8 mouse cellular contexts compared by ENCODE assay signal in genomic region chr12:113132567-113132966, GRCm38 (mm10). TPM values are rescaled to one million over a fixed set of nuclear protein-coding genes. Genes with fewer than 3 reads are reported as not detected.
DNase-seq lines count a peak whose midpoint lies in the region; ATAC-seq and TF ChIP-seq lines count a peak whose summit lies in the region.

No protein-coding gene starts in this region.

- H3K4me3 ChIP-seq in layer of hippocampus, adult 2 months = no peak overlapping the region

- intact Hi-C loops in heart, postnatal 36 days (cut with DNase I) = no loop called here

- no peak for DNase-seq in layer of hippocampus, adult 2 months (ENCODE audit: low spot score in 2 of 2)
- DNase-seq in layer of hippocampus, adult 11-12 months (ENCODE audit: low spot score) = no peak
- peak; percentile 72 to 80 for DNase-seq in heart, postnatal 36 days
- DNase-seq in lung, postnatal 14 days = peak; percentile 92
- DNase-seq in frontal cortex, postnatal 25 days (ENCODE audit: low spot score in 2 of 2) = no peak
- no peak for DNase-seq in thymus, postnatal 14 days
- no peak for DNase-seq in natural killer cell, adult 2 months (ENCODE audit: low spot score in 2 of 2)

- TF ChIP-seq CTCF in layer of hippocampus, adult 2 months (conservative IDR thresholded peaks at IDR 0.05) = no peak

- 0 out of 2 replicates have a peak, but pooled peaks have one; percentile 49 for ATAC-seq in erythroblast, adult 5-6 weeks (replicated peaks; ENCODE audit: low FRiP score, poor library complexity, severe bottlenecking)

- peak overlapping the region; percentile 69 for H3K27ac ChIP-seq in layer of hippocampus, adult 2 months

RNA-seq across cellular contexts. Expression of gene Crip2, which starts 7.5 kb away (rescaled TPM):
- total RNA-seq in layer of hippocampus, adult 2 months (2021) = 10 to 100 TPM; 90.3 to 99.5 TPM
- 6.9 and 9.0 TPM in 2 replicates for total RNA-seq in erythroblast, adult 5-6 weeks (2015; ENCODE audit: low replicate concordance)
- total RNA-seq in erythroblast, adult 5-6 weeks (2017; ENCODE audit: low replicate concordance) = 3.6 and 3.9 TPM in 2 replicates
- total RNA-seq in heart, postnatal 36 days (2021) = 1,000 to 10,000 TPM; 1,482 to 1,552 TPM

RNA-seq across cellular contexts. Expression of gene Crip1, which starts 13.5 kb away (rescaled TPM):
- 10 to 100 TPM; 11.9 to 12.9 TPM for total RNA-seq in layer of hippocampus, adult 2 months (2021)
- 111 and 139 TPM in 2 replicates for total RNA-seq in erythroblast, adult 5-6 weeks (2015; ENCODE audit: low replicate concordance)
- 75.3 and 179 TPM in 2 replicates for total RNA-seq in erythroblast, adult 5-6 weeks (2017; ENCODE audit: low replicate concordance)
- total RNA-seq in heart, postnatal 36 days (2021) = 100 to 1,000 TPM; 190 to 198 TPM

RNA-seq across cellular contexts. Expression of gene Tedc1, which starts 23.7 kb away (rescaled TPM):
- total RNA-seq in layer of hippocampus, adult 2 months (2021) = 1 to 10 TPM; 1.3 to 1.4 TPM
- 1.0 and 1.9 TPM in 2 replicates for total RNA-seq in erythroblast, adult 5-6 weeks (2015; ENCODE audit: low replicate concordance)
- total RNA-seq in erythroblast, adult 5-6 weeks (2017; ENCODE audit: low replicate concordance) = 7.5 and 8.2 TPM in 2 replicates
- under 1 TPM; 0.19 to 0.49 TPM for total RNA-seq in heart, postnatal 36 days (2021)

RNA-seq across cellular contexts. Expression of gene Mta1, which starts 34.5 kb away (rescaled TPM):
- 10 to 100 TPM; 76.0 to 76.9 TPM for total RNA-seq in layer of hippocampus, adult 2 months (2021)
- total RNA-seq in erythroblast, adult 5-6 weeks (2015; ENCODE audit: low replicate concordance) = 14.8 and 15.0 TPM in 2 replicates
- total RNA-seq in erythroblast, adult 5-6 weeks (2017; ENCODE audit: low replicate concordance) = 8.5 and 13.6 TPM in 2 replicates
- total RNA-seq in heart, postnatal 36 days (2021) = 10 to 100 TPM; 48.7 to 56.4 TPM

RNA-seq across cellular contexts. Expression of gene Tmem121, which starts 53.2 kb away (rescaled TPM):
- 10 to 100 TPM; 19.7 to 20.7 TPM for total RNA-seq in layer of hippocampus, adult 2 months (2021)
- total RNA-seq in erythroblast, adult 5-6 weeks (2015; ENCODE audit: low replicate concordance) = not detected in 2 replicates
- total RNA-seq in erythroblast, adult 5-6 weeks (2017; ENCODE audit: low replicate concordance) = 1.0 TPM in 1 of 2 replicates, not detected in the other
- not detected for total RNA-seq in heart, postnatal 36 days (2021)

Comparison
In these comparisons a context has a peak if more than half of its experiments do, and no peak if none do; other contexts are left out.
1. DNase-seq: peak in heart, postnatal 36 days (2 of 2) and lung, postnatal 14 days (single experiment); none in layer of hippocampus, adult 2 months (0 of 2), layer of hippocampus, adult 11-12 months (single experiment), frontal cortex, postnatal 25 days (0 of 2), thymus, postnatal 14 days (single experiment) and natural killer cell, adult 2 months (0 of 2).
2. RNA of gene Crip2, which starts 7.5 kb away (total RNA-seq): 1,482 to 1,552 TPM in heart, postnatal 36 days; 90.3 to 99.5 TPM in layer of hippocampus, adult 2 months and 3.6 to 9.0 TPM in erythroblast, adult 5-6 weeks; every median in the first group is over 10 times any median in the second.
3. RNA of gene Crip1, which starts 13.5 kb away (total RNA-seq): 190 to 198 TPM in heart, postnatal 36 days and 75.3 to 179 TPM in erythroblast, adult 5-6 weeks; 11.9 to 12.9 TPM in layer of hippocampus, adult 2 months; every median in the first group is over 4 times any median in the second.